Mouse (Mus musculus) thymus, postnatal 4 days (tissue): ENCODE data around the gene Bach2.
A peak's percentile ranks its signal among the peaks of the same experiment; 100 is the strongest.

ENCODE experiments used
- DNase-seq: peaks from one replicate; pipeline ENCODE4 v3.0.0; 2021

Bach2 gene

GRCm38 (mm10) chr4:32365144-32365907 is 126.7 kb downstream of the Bach2 start:
- peak; percentile 26 for DNase-seq

GRCm38 (mm10) chr4:32366176-32366575 is 127.6 kb downstream of the Bach2 start:
- no peak for DNase-seq

DNA sequence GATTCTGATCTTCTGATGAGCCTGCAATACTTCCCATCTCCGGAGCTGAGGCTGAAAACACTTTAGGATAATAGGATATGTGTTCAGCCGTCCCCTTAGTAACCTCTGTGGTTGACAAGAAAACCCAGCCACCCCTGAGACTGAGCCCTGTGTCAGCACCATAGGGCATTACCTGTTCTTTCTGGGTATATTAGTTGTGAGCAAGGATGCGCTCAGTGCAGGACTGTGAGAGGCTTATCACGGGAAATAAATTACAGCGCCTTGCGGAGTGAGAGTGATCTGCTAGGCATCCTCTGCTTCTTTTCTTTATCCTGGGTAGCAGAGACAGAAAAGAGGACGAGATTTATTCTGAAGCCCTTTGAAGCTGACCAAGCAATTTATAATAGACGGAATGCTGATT is 129.7 kb downstream of the Bach2 start:
- no peak for DNase-seq

GRCm38 (mm10) chr4:32373085-32373484 is 134.5 kb downstream of the Bach2 start:
- DNase-seq, result no peak

DNA sequence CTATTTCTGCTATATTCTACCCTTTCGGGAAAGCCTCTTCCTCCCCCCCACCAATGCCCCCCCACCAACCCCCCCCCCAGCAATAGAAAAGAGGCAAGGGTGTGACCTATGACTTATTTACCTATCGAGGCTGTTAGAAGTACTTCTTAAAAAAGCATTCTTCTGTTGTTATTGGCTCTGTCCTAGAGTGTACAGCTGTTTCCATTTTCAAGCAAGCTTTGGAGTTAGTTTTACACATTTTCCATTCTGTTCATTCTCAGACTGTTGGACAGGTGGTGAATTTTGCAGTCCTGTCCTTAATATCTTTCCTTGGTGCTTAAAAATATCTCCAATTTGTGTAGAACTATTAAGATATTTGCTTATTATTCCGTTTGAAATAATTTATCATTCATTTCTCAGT is 134.9 kb downstream of the Bach2 start:
- DNase-seq, result no peak

DNA sequence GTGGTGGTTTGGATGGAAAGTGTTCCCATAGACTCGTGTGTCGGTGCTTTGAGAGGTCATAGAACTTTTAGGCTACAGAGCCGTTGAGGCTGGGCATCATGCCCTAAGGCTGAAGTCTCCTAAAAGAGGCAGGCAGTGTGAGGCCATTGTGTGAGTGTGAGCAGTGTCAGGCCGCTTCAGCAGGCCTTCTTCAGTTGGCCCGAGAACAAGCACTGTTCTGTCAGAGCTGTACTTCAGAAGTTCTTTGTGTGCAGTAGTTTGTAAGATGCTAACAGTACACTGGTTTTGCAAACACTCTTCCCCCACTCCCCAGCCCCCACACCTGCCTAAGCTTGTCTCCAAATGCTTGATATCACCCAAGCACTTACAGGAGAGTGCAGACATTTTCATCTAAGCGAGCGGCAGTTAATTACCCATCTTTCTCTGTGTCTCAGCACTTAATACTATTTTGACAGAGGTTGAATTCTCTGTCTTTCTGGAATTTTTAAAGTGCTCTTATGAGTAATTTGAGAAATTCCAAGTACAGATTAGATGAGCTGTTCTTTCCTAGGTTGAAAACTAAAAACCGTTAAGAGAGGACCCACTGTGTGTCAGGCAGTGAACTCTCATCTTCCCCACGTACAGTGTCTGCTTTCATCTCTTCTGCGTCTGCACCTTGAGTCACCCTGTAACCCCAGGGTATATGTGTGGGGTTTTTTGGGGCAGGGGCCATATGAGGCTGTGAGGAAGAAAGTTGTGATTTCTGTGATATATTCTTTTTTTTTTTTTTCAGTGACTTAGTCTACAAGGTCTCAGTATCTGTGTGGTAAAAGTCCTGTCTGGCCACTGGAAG is 136.4 kb downstream of the Bach2 start:
- DNase-seq, result no peak

DNA sequence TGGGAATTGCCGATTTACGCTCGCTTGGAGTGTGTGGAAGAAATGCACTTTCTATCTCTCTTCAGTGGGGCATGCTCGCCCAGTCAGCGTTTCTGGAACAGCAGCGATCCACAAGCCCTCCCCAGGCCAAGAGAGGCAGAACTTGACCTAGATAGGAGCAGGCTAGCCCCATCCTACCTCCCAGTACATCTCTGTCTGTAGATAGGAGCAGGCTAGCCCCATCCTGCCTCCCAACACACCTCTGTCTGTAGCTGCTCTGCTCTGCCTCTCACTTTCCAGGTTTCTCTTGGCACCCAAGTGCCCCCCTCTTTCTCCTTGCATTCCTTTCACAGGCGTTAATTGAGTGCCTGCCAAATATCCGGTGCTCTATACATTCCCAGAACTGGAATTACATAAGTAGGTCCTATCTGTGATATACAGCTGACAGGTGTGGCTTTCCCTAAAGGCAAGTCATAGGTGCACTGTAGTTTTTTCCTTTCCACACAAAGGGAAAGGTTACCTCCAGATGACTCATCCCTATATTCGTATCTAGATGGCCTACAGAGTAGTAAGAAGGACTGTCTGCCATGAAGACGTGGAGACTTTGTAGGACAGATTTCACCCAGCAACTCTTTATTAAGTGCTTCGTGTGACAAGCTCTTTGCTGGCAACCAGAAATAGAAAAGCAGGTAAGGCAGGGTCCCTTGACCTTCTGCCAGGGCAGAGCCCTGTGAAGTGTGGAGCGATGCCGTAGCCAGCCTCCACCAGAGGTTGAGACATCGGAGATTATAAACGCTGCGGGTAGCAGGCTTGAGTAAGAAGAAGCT is 137.3 kb downstream of the Bach2 start:
- no peak for DNase-seq

DNA sequence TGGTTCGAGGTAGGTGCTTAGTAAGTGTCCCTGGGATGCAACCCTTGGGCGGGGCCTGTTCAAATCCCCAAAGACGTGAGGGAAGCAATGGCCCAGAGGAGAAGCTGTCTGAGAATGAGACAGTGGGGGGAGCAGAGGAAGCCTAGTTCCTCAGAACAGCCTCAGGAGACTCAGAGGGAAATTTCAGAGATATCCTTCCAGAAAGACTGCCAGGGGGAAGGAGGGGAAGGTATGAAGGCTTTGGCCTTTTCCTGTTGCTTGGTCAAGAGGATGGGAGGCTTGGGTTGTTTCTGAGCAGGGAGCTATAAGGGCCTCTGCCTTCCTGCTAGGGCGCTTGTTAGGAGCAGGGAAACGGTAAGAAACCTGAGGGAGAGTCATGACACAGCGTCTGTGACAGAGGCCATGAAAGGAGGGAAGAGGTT is 137.9 kb downstream of the Bach2 start:
- DNase-seq, result no peak

DNA sequence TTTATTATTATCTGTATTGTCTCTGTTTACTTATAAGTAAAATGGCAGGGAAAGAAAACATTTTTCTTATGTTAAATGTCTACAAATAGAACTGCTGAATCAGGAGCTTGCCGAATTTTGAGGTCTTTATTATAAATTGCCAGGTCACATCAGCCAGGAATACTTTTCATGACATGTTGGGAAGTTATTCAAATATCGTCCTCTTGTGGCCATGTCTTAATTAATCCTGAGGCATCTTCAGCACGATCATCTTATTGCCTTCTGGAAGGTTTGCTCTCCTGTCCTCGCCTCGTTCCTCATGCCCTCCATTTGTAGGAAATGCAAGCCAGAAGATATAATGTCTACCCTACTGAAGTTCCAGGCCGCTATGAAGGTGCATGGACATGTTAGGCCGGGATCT is 140.5 kb downstream of the Bach2 start:
- no peak for DNase-seq

GRCm38 (mm10) chr4:32381666-32382381 is 143.2 kb downstream of the Bach2 start:
- DNase-seq, result no peak

DNA sequence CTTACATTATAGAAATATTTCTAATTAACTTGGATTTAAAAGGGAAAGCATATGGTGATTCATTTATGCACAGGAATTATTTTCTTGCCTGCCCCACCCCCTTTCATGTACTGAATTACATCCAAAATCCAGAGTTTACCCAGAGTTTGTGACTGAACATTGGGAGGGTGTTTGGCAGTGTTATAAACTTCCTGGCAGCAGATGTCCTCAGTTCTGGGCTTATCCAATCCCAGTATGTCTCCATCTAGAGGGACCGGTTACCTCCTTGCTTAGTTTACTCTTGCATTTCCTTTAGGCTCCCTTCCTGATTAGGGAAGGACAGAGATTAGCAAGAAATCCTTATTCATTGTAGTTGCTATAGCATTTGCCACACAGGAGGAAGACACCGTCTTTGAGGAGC is 146.5 kb downstream of the Bach2 start:
- no peak for DNase-seq

DNA sequence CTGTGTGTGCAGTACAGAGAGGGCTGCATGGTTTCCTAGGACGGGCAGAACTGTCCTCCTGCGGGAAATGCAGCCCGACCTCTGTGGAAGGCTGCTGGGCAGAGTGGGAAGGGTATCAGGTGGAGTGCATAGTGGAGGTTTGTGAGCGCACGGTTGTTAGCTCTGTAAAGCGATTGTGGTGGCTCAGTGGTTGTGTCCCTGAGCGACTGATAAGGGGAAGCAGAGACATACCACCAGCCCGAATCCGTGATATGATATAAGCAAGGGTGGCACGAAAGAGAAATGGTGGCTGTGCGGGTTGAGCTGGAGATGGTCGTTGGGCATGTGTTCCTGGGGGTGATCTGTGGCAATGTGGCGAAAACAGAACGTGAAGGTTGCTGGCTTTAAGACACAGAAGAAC is 147.0 kb downstream of the Bach2 start:
- DNase-seq, result no peak

GRCm38 (mm10) chr4:32386346-32386745 is 147.7 kb downstream of the Bach2 start:
- no peak for DNase-seq

GRCm38 (mm10) chr4:32386931-32387330 is 148.3 kb downstream of the Bach2 start:
- DNase-seq, result no peak

- DNase-seq, result peak; percentile 78
Observed at GRCm38 (mm10) chr4:32387479-32388240, 149.1 kb downstream of the Bach2 start.

- peak; percentile 25 for DNase-seq
Observed at GRCm38 (mm10) chr4:32388564-32388963, 150.0 kb downstream of the Bach2 start.

- DNase-seq, result no peak
Observed at GRCm38 (mm10) chr4:32389107-32389800, 150.7 kb downstream of the Bach2 start.

GRCm38 (mm10) chr4:32391260-32391659 is 152.7 kb downstream of the Bach2 start:
- DNase-seq, result no peak

GRCm38 (mm10) chr4:32393226-32393625 is 154.6 kb downstream of the Bach2 start:
- DNase-seq, result no peak

DNA sequence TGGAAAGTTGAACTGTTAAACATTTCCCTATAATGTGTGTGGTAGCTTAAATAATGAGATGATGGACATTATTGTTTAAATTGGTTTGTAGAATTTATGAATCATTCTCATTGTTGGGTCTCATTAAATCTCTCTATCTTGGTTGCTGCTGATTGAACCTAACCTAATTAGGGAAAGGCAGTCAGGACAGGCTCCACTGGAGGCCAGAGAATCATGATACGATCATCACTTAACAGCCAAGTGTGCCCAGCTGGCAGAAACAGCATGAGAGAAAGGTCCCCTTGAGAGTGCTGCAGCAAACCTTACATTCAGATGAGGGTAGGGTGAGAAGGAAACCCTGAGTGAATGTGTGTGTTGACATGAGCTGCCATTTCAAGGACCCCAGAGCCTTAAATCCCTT is 155.3 kb downstream of the Bach2 start:
- DNase-seq, result no peak

GRCm38 (mm10) chr4:32394850-32395249 is 156.2 kb downstream of the Bach2 start:
- DNase-seq, result no peak
